Mouse (Mus musculus) G1E (cell line): ENCODE measurements around the gene Gm21985.

ENCODE experiments used
- CTCF ChIP-seq: IDR thresholded peaks from 2 replicates; pipeline ENCODE4 v1.5.1; 2012; ENCODE audit warnings: low read depth, low read length, inconsistent platforms, mixed read lengths
- GATA2 ChIP-seq: IDR thresholded peaks from 2 replicates; pipeline ENCODE4 v1.6.1; 2012; ENCODE audit warnings: low read depth, low read length, inconsistent platforms, borderline replicate concordance
- POLR2AphosphoS5 ChIP-seq: IDR thresholded peaks from 2 replicates; pipeline ENCODE4 v1.6.1; 2012; ENCODE audit warnings: low read depth, low read length, inconsistent platforms; ENCODE audit not compliant: insufficient replicate concordance
- TAL1 ChIP-seq: conservative IDR thresholded peaks from 2 replicates; pipeline ENCODE4 v1.6.1; 2012; ENCODE audit warnings: low read depth, low read length, inconsistent platforms, mixed read lengths

GRCm38 (mm10) chr2:112270011-112270410 is 3.9 kb downstream of the Gm21985 start:
- TF ChIP-seq POLR2AphosphoS5 (no peak), CTCF (no peak), TAL1 (no peak), GATA2 (no peak)
